In genomic region chr5:96965503-96965902, GRCm38 (mm10) we compare ENCODE assay signal across 19 mouse cellular contexts. TPM values are rescaled to one million over a fixed set of nuclear protein-coding genes. Genes with fewer than 3 reads are reported as not detected.
DNase-seq lines count a peak whose midpoint lies in the region; ATAC-seq and TF ChIP-seq lines count a peak whose summit lies in the region.
"Had no signal": no experiment of that assay in that cellular context is flagged by ENCODE, and none has a peak within 500 bp of the region (broad histone marks: within the 10 kb centered on the region; RNA-seq: fewer than 3 reads in every experiment).

No protein-coding gene starts in this region.

- H3K27me3 ChIP-seq in kidney, adult 2 months (replicated peaks; ENCODE audit: control insufficient read depth, insufficient read depth, low read length) = no peaks in the 10 kb centered on the region
- no peaks in the 10 kb centered on the region for H3K27me3 ChIP-seq in kidney, embryonic 14.5 days (ENCODE audit: control insufficient read depth, insufficient read depth, low read length)
- no peaks in the 10 kb centered on the region for H3K27me3 ChIP-seq in midbrain, embryonic 16.5 days (ENCODE audit: control insufficient read depth, insufficient read depth, low read depth, low read length)
- H3K27me3 ChIP-seq: embryonic facial prominence, embryonic 12.5 days; forebrain, embryonic 15.5 days; heart, embryonic 15.5 days had no signal

- no peaks in the 10 kb centered on the region for H3K36me3 ChIP-seq in kidney, adult 2 months (ENCODE audit: control insufficient read depth, insufficient read depth, low read length)
- no peaks in the 10 kb centered on the region for H3K36me3 ChIP-seq in kidney, embryonic 14.5 days (ENCODE audit: control insufficient read depth, insufficient read depth, low read length)
- H3K36me3 ChIP-seq in midbrain, embryonic 16.5 days (ENCODE audit: control insufficient read depth, insufficient read depth, low read length) = no peaks in the 10 kb centered on the region
- H3K36me3 ChIP-seq: embryonic facial prominence, embryonic 12.5 days; forebrain, embryonic 15.5 days; heart, embryonic 15.5 days had no signal

- H3K4me2 ChIP-seq in kidney, embryonic 14.5 days (replicated peaks; ENCODE audit: low read depth, low read length) = no peak overlapping the region
- H3K4me2 ChIP-seq in midbrain, embryonic 16.5 days (ENCODE audit: low read length) = no peak overlapping the region

- DNase-seq in kidney, adult 2 months = peak; percentile 85
- peak; percentile 84 for DNase-seq in kidney, adult 9 months
- peak; percentile 52 for DNase-seq in kidney, postnatal 14 days
- no peak for DNase-seq in lung, adult 2 months
- DNase-seq: adrenal gland, postnatal 10 days; cerebellum, adult 11 months; cerebellum, adult 8-10 months; cerebellum, postnatal 14 days; embryo, embryonic 11 days; gastrocnemius, postnatal 36 days; heart, adult 18-20 months; heart, postnatal 14 days had no signal

- no peak overlapping the region for H3K9ac ChIP-seq in kidney, embryonic 14.5 days (ENCODE audit: low read depth, low read length)
- H3K9ac ChIP-seq in midbrain, embryonic 16.5 days (ENCODE audit: low read depth, low read length) = no peak overlapping the region
- H3K9ac ChIP-seq: embryonic facial prominence, embryonic 12.5 days; forebrain, embryonic 15.5 days; heart, embryonic 15.5 days had no signal

- TF ChIP-seq CTCF in kidney, adult 2 months (conservative IDR thresholded peaks at IDR 0.05; ENCODE audit: insufficient read depth, insufficient read length, low read depth, low read length) = no peak
- no peak for TF ChIP-seq CTCF in lung, adult 2 months (IDR thresholded peaks at IDR 0.05; ENCODE audit: insufficient read depth, low read length)

- H3K27ac ChIP-seq in kidney, adult 2 months (ENCODE audit: insufficient read depth, low read depth, low read length) = no peak overlapping the region
- no peak overlapping the region for H3K27ac ChIP-seq in kidney, embryonic 14.5 days (ENCODE audit: low read depth, low read length)
- no peak overlapping the region for H3K27ac ChIP-seq in midbrain, embryonic 16.5 days (ENCODE audit: low read length)
- H3K27ac ChIP-seq: forebrain, embryonic 15.5 days; heart, embryonic 15.5 days had no signal

- ATAC-seq in kidney, embryonic 14.5 days (ENCODE audit: low FRiP score, low TSS enrichment) = no peak
- ATAC-seq in midbrain, embryonic 16.5 days = no peak
- ATAC-seq in megakaryocyte-erythroid progenitor cell, adult 5-6 weeks (replicated peaks; ENCODE audit: low FRiP score, low TSS enrichment, poor library complexity, severe bottlenecking) = no peak
- ATAC-seq: CD4-positive, CD25-positive, alpha-beta regulatory T cell, adult 4 months had no signal

- WGBS in kidney, adult 2 months = 38% methylated on average over 2 of the region's 2 CpGs
- 83% methylated on average over 2 of the region's 2 CpGs for WGBS in kidney, embryonic 14.5 days
- WGBS in midbrain, embryonic 16.5 days = 72% methylated on average over 2 of the region's 2 CpGs
- WGBS in lung, adult 2 months = 81% methylated on average over 2 of the region's 2 CpGs

- TF ChIP-seq POLR2A in kidney, adult 2 months (IDR thresholded peaks at IDR 0.05; ENCODE audit: low read depth, low read length) = no peak
- no peak for TF ChIP-seq POLR2A in lung, adult 2 months (IDR thresholded peaks at IDR 0.05; ENCODE audit: borderline replicate concordance, extremely low read depth, low read depth, low read length)

- no peaks in the 10 kb centered on the region for H3K9me3 ChIP-seq in kidney, embryonic 14.5 days (ENCODE audit: control insufficient read depth, low read length)
- no peaks in the 10 kb centered on the region for H3K9me3 ChIP-seq in midbrain, embryonic 16.5 days (replicated peaks; ENCODE audit: control insufficient read depth, low read length, poor library complexity, severe bottlenecking)
- H3K9me3 ChIP-seq: embryonic facial prominence, embryonic 12.5 days; forebrain, embryonic 15.5 days; heart, embryonic 15.5 days had no signal

- peaks cover 15% of the 10 kb centered on the region; the same call in 1 of the 2 replicates for H3K4me1 ChIP-seq in kidney, adult 2 months (ENCODE audit: control insufficient read depth, insufficient read depth, low read length)
- H3K4me1 ChIP-seq in kidney, embryonic 14.5 days (ENCODE audit: control insufficient read depth, insufficient read depth, low read length) = peaks cover 11% of the 10 kb centered on the region; the same call in 1 of the 2 replicates
- H3K4me1 ChIP-seq in midbrain, embryonic 16.5 days (ENCODE audit: control insufficient read depth, insufficient read depth, low read length) = peaks cover 9% of the 10 kb centered on the region
- peaks cover 2% of the 10 kb centered on the region for H3K4me1 ChIP-seq in lung, adult 2 months (ENCODE audit: control insufficient read depth, insufficient read depth, low read length)

- no peak overlapping the region for H3K4me3 ChIP-seq in kidney, adult 2 months (ENCODE audit: insufficient read depth, low read depth, low read length)
- H3K4me3 ChIP-seq in kidney, embryonic 14.5 days (ENCODE audit: low read length) = no peak overlapping the region
- H3K4me3 ChIP-seq in midbrain, embryonic 16.5 days (ENCODE audit: low read depth, low read length) = no peak overlapping the region
- H3K4me3 ChIP-seq in lung, adult 2 months (replicated peaks; ENCODE audit: extremely low read depth, low read depth, low read length) = no peak overlapping the region
- H3K4me3 ChIP-seq: embryonic facial prominence, embryonic 12.5 days; forebrain, embryonic 15.5 days had no signal

RNA-seq across cellular contexts. Expression of gene Bmp2k, which starts 32.0 kb away (rescaled TPM):
- polyA plus RNA-seq in kidney, adult 2 months (2012; rRNA removed) = 11.5 and 12.5 TPM in 2 replicates
- polyA plus RNA-seq in kidney, embryonic 14.5 days (2014; fragmentation: Nextera tagmentation; extraction: Ambion mirVana) = 9.7 and 10.9 TPM in 2 replicates
- 8.3 and 9.5 TPM in 2 replicates for polyA plus RNA-seq in midbrain, embryonic 16.5 days (2015; fragmentation: Nextera tagmentation; extraction: Ambion mirVana)
- 14.0 and 15.9 TPM in 2 replicates for total RNA-seq in megakaryocyte-erythroid progenitor cell, adult 5-6 weeks (2014; fragmentation: Nextera tagmentation)
- total RNA-seq in megakaryocyte-erythroid progenitor cell, adult 5-6 weeks (2017) = 16.8 and 17.2 TPM in 2 replicates
- 9.1 and 11.6 TPM in 2 replicates for polyA plus RNA-seq in lung, adult 2 months (2012; rRNA removed)
